Mouse (Mus musculus) kidney, postnatal 36 days (tissue): ENCODE data around the gene Ddost.

Experiments
- DNase-seq, 2 experiments: peaks; one replicate each; pipeline ENCODE4 v3.0.0; 2021 to 2022; ENCODE audit warnings: mixed read lengths in 2 of 2

Ddost gene

GRCm38 (mm10) chr4:138341393-138341792 lies 36.9 kb downstream of the Ddost start:
- no peak for DNase-seq

GRCm38 (mm10) chr4:138342048-138342447 lies 37.5 kb downstream of the Ddost start:
- peak; percentile 43 to 54 for DNase-seq

- peak; percentile 87 to 93 for DNase-seq
Observed at GRCm38 (mm10) chr4:138342778-138343177, 38.2 kb downstream of the Ddost start.

- peak; percentile 61 to 76 for DNase-seq
Observed at GRCm38 (mm10) chr4:138343341-138343837, 38.9 kb downstream of the Ddost start.

GRCm38 (mm10) chr4:138344891-138345545 lies 40.5 kb downstream of the Ddost start:
- DNase-seq: peak; percentile 55 to 58

GRCm38 (mm10) chr4:138347280-138347679 lies 42.8 kb downstream of the Ddost start:
- no peak for DNase-seq

- peak; percentile 69 to 77 for DNase-seq
Observed at GRCm38 (mm10) chr4:138348716-138349115, 44.2 kb downstream of the Ddost start.

- DNase-seq: no peak
Observed at GRCm38 (mm10) chr4:138351821-138352220, 47.3 kb downstream of the Ddost start.

- no peak for DNase-seq
Observed at GRCm38 (mm10) chr4:138352692-138353091, 48.2 kb downstream of the Ddost start.

GRCm38 (mm10) chr4:138353438-138354171 lies 49.1 kb downstream of the Ddost start:
- DNase-seq: peak; percentile 75 to 78

- no peak for DNase-seq
Observed at GRCm38 (mm10) chr4:138355496-138355895, 51.0 kb downstream of the Ddost start.

- DNase-seq: peak in 1 of 2 experiments; percentile 50
Observed at GRCm38 (mm10) chr4:138356141-138356540, 51.6 kb downstream of the Ddost start.

GRCm38 (mm10) chr4:138356551-138356950 lies 52.0 kb downstream of the Ddost start:
- no peak for DNase-seq

- DNase-seq: peak in 1 of 2 experiments; percentile 55
Observed at GRCm38 (mm10) chr4:138358176-138358575, 53.6 kb downstream of the Ddost start.

GRCm38 (mm10) chr4:138361370-138361821 lies 56.9 kb downstream of the Ddost start:
- DNase-seq: no peak
